Mouse (Mus musculus): ENCODE data around the gene Gm10306. TPM values are rescaled to one million over a fixed set of nuclear protein-coding genes. Genes with fewer than 3 reads are reported as not detected.

The Gm10306 gene
- polyA plus RNA-seq, 1 experiment from 2014 or later: 0.34 TPM

GRCm38 (mm10) chr4:94543041-94543440 is 13.3 kb upstream of the Gm10306 start:
- WGBS (ENCODE audit: insufficient replicate concordance): 81% methylated on average over 4 of the region's 4 CpGs
- H3K9ac ChIP-seq (replicated peaks): no peak overlapping the region

DNA sequence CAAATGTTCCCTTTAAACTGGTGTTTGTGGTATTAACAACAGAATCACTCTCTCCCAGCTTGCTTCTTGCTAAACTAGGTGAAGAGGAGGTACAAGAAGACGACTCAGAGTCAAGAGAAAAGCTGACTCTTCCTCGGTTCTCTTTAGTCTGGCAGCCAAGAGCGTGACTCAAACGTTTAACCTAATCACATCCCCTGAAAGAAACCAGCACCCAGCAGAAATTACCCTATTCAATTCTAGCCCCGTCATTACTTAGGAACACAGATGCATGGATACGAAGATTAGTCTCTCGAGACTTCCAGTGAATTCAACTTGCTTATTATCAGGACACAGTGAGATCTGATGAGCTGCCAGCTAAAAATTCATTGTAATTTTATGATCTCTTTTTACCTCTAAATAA is 12.0 kb upstream of the Gm10306 start:
- H3K4me1 ChIP-seq (ENCODE audit: insufficient read depth): no peaks in the 10 kb centered on the region
- ATAC-seq: no peak
- no peak for TF ChIP-seq CTCF (IDR thresholded peaks at IDR 0.05; ENCODE audit: low read depth)
- TF ChIP-seq EP300 (IDR thresholded peaks at IDR 0.05; ENCODE audit: low read depth): no peak
- H3K36me3 ChIP-seq (replicated peaks; ENCODE audit: insufficient read depth, low read length): peaks cover 17% of the 10 kb centered on the region
- no peak overlapping the region for H3K27ac ChIP-seq (ENCODE audit: low read depth)
- no peak overlapping the region for H3K4me3 ChIP-seq (ENCODE audit: low read depth, low read length)
- no peaks in the 10 kb centered on the region for H3K27me3 ChIP-seq (ENCODE audit: insufficient read depth, low read length)
- DNase-seq: no peak
- H3K9ac ChIP-seq (replicated peaks): no peak overlapping the region
- H3K9me3 ChIP-seq (ENCODE audit: low read length): no peaks in the 10 kb centered on the region
- 87% methylated on average over 7 of the region's 7 CpGs for whole genome bisulfite sequencing (ENCODE audit: insufficient replicate concordance)
- H3K4me2 ChIP-seq (ENCODE audit: low read depth, low read length): no peak overlapping the region

More at GRCm38 (mm10) chr4:94543041-94543440, 13.3 kb upstream of the Gm10306 start:
- DNase-seq: no peak
- no peak for ATAC-seq
- TF ChIP-seq CTCF (IDR thresholded peaks at IDR 0.05; ENCODE audit: low read depth) (no peak), EP300 (IDR thresholded peaks at IDR 0.05; ENCODE audit: low read depth) (no peak)
- no peak overlapping the region for H3K27ac ChIP-seq (ENCODE audit: low read depth)
- H3K36me3 ChIP-seq (replicated peaks; ENCODE audit: insufficient read depth, low read length): peaks cover 17% of the 10 kb centered on the region
- H3K4me3 ChIP-seq (ENCODE audit: low read depth, low read length): no peak overlapping the region
- H3K27me3 ChIP-seq (ENCODE audit: insufficient read depth, low read length): no peaks in the 10 kb centered on the region
- no peak overlapping the region for H3K4me2 ChIP-seq (ENCODE audit: low read depth, low read length)
- H3K4me1 ChIP-seq (ENCODE audit: insufficient read depth): no peaks in the 10 kb centered on the region
- no peaks in the 10 kb centered on the region for H3K9me3 ChIP-seq (ENCODE audit: low read length)

- WGBS (ENCODE audit: insufficient replicate concordance): 79% methylated on average over 5 of the region's 5 CpGs
- Histone ChIP-seq H3K4me3 (ENCODE audit: low read depth, low read length) (peak overlapping the region; percentile 94), H3K36me3 (replicated peaks; ENCODE audit: insufficient read depth, low read length) (no peaks in the 10 kb centered on the region), H3K9me3 (ENCODE audit: low read length) (no peaks in the 10 kb centered on the region), H3K4me2 (ENCODE audit: low read depth, low read length) (peak overlapping the region; percentile 84), H3K27ac (ENCODE audit: low read depth) (no peak overlapping the region), H3K27me3 (ENCODE audit: insufficient read depth, low read length) (no peaks in the 10 kb centered on the region), H3K4me1 (ENCODE audit: insufficient read depth) (peaks cover 13% of the 10 kb centered on the region), H3K9ac (replicated peaks) (no peak overlapping the region)
- no peak for ATAC-seq
- TF ChIP-seq EP300 (IDR thresholded peaks at IDR 0.05; ENCODE audit: low read depth) (no peak), CTCF (IDR thresholded peaks at IDR 0.05; ENCODE audit: low read depth) (no peak)
- DNase-seq: no peak
Measured at GRCm38 (mm10) chr4:94554955-94555494, 1.3 kb upstream of the Gm10306 start.

DNA sequence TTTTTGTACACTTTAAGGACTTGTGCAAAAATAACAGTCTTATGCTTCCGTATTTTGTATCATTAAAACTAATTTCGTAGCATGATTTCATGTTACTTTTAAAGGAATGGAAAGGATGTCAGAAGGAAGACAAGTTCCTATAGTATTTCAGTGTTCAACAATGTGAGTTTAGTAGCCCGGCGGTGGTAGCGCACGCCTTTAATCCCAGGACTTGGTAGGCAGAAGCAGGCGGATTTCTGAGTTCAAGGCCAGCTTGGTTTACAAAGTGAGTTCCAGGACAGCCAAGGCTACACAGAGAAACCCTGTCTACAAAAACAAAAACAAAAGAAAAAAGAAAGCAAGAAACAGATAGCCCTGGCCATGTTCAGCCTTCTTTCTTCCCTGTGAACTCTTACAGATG is 799 bp downstream of the Gm10306 start:
- Histone ChIP-seq H3K36me3 (replicated peaks; ENCODE audit: insufficient read depth, low read length) (no peaks in the 10 kb centered on the region), H3K4me1 (ENCODE audit: insufficient read depth) (peaks cover 13% of the 10 kb centered on the region), H3K9me3 (ENCODE audit: low read length) (no peaks in the 10 kb centered on the region), H3K27ac (ENCODE audit: low read depth) (peak overlapping the region; percentile 83; the same call in 1 of the 2 replicates), H3K4me3 (ENCODE audit: low read depth, low read length) (peak overlapping the region; percentile 94), H3K4me2 (ENCODE audit: low read depth, low read length) (peak overlapping the region; percentile 84; the same call in 1 of the 2 replicates), H3K27me3 (ENCODE audit: insufficient read depth, low read length) (no peaks in the 10 kb centered on the region), H3K9ac (replicated peaks) (no peak overlapping the region)
- TF ChIP-seq EP300 (IDR thresholded peaks at IDR 0.05; ENCODE audit: low read depth) (no peak), CTCF (IDR thresholded peaks at IDR 0.05; ENCODE audit: low read depth) (no peak)
- WGBS (ENCODE audit: insufficient replicate concordance): 81% methylated on average over 7 of the region's 7 CpGs
- ATAC-seq: 0 out of 2 replicates have a peak, but pooled peaks have one; percentile 1
- no peak for DNase-seq

- Histone ChIP-seq H3K27me3 (ENCODE audit: insufficient read depth, low read length) (no peaks in the 10 kb centered on the region), H3K9ac (replicated peaks) (no peak overlapping the region), H3K4me3 (ENCODE audit: low read depth, low read length) (no peak overlapping the region), H3K4me2 (ENCODE audit: low read depth, low read length) (no peak overlapping the region), H3K9me3 (ENCODE audit: low read length) (no peaks in the 10 kb centered on the region), H3K4me1 (ENCODE audit: insufficient read depth) (peaks cover 20% of the 10 kb centered on the region), H3K36me3 (replicated peaks; ENCODE audit: insufficient read depth, low read length) (no peaks in the 10 kb centered on the region), H3K27ac (ENCODE audit: low read depth) (no peak overlapping the region)
- ATAC-seq: no peak
- no peak for TF ChIP-seq CTCF (IDR thresholded peaks at IDR 0.05; ENCODE audit: low read depth)
- TF ChIP-seq EP300 (IDR thresholded peaks at IDR 0.05; ENCODE audit: low read depth): no peak
- 79% methylated on average over 2 of the region's 2 CpGs for WGBS (ENCODE audit: insufficient replicate concordance)
- DNase-seq: no peak
Measured at GRCm38 (mm10) chr4:94559266-94559665, 2.9 kb downstream of the Gm10306 start.

DNA sequence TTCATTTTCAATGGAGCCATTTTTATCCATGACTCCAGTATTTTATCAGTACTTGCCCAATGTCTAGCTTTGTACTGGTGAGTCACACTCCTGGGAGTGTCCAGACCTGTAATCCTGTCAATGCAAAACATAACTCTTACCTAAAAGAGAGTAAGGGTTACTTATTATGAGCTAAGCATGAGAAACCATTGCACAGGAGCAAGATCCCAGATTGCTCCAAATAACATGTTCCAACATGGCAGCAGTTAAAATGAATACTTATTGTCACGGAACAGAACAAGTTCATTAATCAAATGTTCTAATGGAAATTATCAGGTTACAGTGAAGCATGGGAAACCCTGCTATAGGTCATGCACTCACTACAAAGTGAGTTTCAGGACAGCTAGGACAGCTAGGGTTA is 4.0 kb downstream of the Gm10306 start:
- TF ChIP-seq EP300 (IDR thresholded peaks at IDR 0.05; ENCODE audit: low read depth): no peak
- TF ChIP-seq CTCF (IDR thresholded peaks at IDR 0.05; ENCODE audit: low read depth): no peak
- ATAC-seq (no peak), DNase-seq (no peak)
- H3K36me3 ChIP-seq (replicated peaks; ENCODE audit: insufficient read depth, low read length): no peaks in the 10 kb centered on the region
- H3K27ac ChIP-seq (ENCODE audit: low read depth): no peak overlapping the region
- H3K4me1 ChIP-seq (ENCODE audit: insufficient read depth): peaks cover 15% of the 10 kb centered on the region
- no peak overlapping the region for H3K4me2 ChIP-seq (ENCODE audit: low read depth, low read length)
- H3K9ac ChIP-seq (replicated peaks): no peak overlapping the region
- H3K4me3 ChIP-seq (ENCODE audit: low read depth, low read length): no peak overlapping the region
- WGBS (ENCODE audit: insufficient replicate concordance): 82% methylated on average over 1 of the region's 1 CpGs
- no peaks in the 10 kb centered on the region for H3K27me3 ChIP-seq (ENCODE audit: insufficient read depth, low read length)
- no peaks in the 10 kb centered on the region for H3K9me3 ChIP-seq (ENCODE audit: low read length)
